Mouse (Mus musculus) heart, embryonic 13.5 days (tissue): ENCODE results near the gene Dscam. TPM values are rescaled to one million over a fixed set of nuclear protein-coding genes. Genes with fewer than 3 reads are reported as not detected.

Source experiments
- ATAC-seq: fragments of 200-750 bp; cut with Nextera tagmentation; 2 replicates; pipeline ENCODE4 v1.8.0; 2017; ENCODE audit warnings: moderate TSS enrichment; ENCODE audit not compliant: insufficient number of reproducible peaks, low FRiP score, low TSS enrichment; ENCODE audit errors: extremely low read depth
- H3K27ac ChIP-seq: fragments of 300-500 bp; sonication (generic); replicated peaks from 2 replicates; pipeline ENCODE4 v1.5.1; 2015; ENCODE audit warnings: moderate library complexity, mild to moderate bottlenecking, inconsistent platforms
- H3K27me3 ChIP-seq: fragments of 300-500 bp; sonication (generic); replicated peaks from 2 replicates; pipeline ENCODE4 v1.6.1; 2015; ENCODE audit warnings: mild to moderate bottlenecking, inconsistent platforms
- H3K36me3 ChIP-seq: fragments of 300-500 bp; sonication (generic); 2 replicates; pipeline ENCODE4 v1.6.1; 2015; ENCODE audit warnings: mild to moderate bottlenecking, inconsistent platforms
- H3K4me1 ChIP-seq: fragments of 300-500 bp; sonication (generic); 2 replicates; pipeline ENCODE4 v1.6.1; 2015; ENCODE audit warnings: inconsistent platforms
- H3K4me2 ChIP-seq: fragments of 300-500 bp; sonication (generic); 2 replicates; pipeline ENCODE4 v1.6.1; 2015; ENCODE audit warnings: inconsistent platforms, mild to moderate bottlenecking, moderate library complexity
- H3K4me3 ChIP-seq: fragments of 300-500 bp; sonication (generic); 2 replicates; pipeline ENCODE4 v1.5.1; 2015; ENCODE audit warnings: moderate library complexity, mild to moderate bottlenecking, inconsistent platforms
- H3K9ac ChIP-seq: fragments of 300-500 bp; sonication (generic); 2 replicates; pipeline ENCODE4 v1.6.1; 2015; ENCODE audit warnings: inconsistent platforms, mild to moderate bottlenecking, moderate library complexity
- H3K9me3 ChIP-seq: fragments of 300-500 bp; sonication (generic); 2 replicates; pipeline ENCODE4 v1.6.1; 2016; ENCODE audit warnings: inconsistent platforms
- WGBS: fragments of 180-500 bp; shearing (Covaris S2); methylation state at CpG from one replicate; pipeline ENCODE4 v1.1.7; 2015; ENCODE audit warnings: mixed read lengths; 5-methylcytosine and 5-hydroxymethylcytosine counted together
- polyA plus RNA-seq: library from polyadenylated mRNA; unstranded; fragments of >200 nt; fragmentation: Nextera tagmentation; extraction: Ambion mirVana; gene quantifications from 2 replicates; pipeline ENCODE4 v1.2.1, GENCODE M21; 2015

Dscam gene
- polyA plus RNA-seq, 1 experiment from 2014 or later = not detected

- Histone ChIP-seq H3K36me3 (no peaks in the 10 kb centered on the region), H3K9me3 (no peaks in the 10 kb centered on the region), H3K4me3 (no peak overlapping the region), H3K4me2 (peak overlapping the region; percentile 37), H3K27ac (no peak overlapping the region), H3K27me3 (peaks cover 18% of the 10 kb centered on the region; the same call in 1 of the 2 replicates), H3K4me1 (peaks cover 17% of the 10 kb centered on the region), H3K9ac (peak overlapping the region; percentile 24; the same call in 1 of the 2 replicates)
- WGBS = 2% methylated on average over 9 of the region's 9 CpGs
- ATAC-seq = no peak
Observed at GRCm38 (mm10) chr16:96757588-96758313, 412.8 kb downstream of the Dscam start.

DNA sequence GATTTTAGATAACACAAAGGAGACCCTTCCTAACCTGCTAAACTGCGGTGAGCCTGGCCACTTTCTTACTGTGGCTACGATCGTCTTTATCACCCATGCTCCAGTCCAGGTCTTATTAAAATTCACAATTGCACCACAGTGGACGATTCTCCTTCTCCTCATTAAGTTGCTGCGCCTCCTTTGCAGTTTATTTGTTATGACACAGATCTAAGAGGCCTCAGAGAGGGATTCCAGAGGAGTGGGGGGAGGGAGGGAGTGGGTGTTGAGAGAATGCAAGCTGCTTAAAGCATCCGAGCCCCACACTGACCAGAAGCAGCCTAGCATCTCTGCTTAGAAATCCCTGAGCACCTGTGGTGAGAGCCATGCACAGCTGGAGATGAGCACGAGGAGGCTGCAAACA is 413.6 kb downstream of the Dscam start:
- no peak overlapping the region for H3K27ac ChIP-seq
- H3K4me2 ChIP-seq = no peak overlapping the region
- WGBS = 21% methylated on average over 7 of the region's 7 CpGs
- H3K27me3 ChIP-seq = peaks cover 18% of the 10 kb centered on the region; the same call in 1 of the 2 replicates
- no peak overlapping the region for H3K4me3 ChIP-seq
- H3K36me3 ChIP-seq = no peaks in the 10 kb centered on the region
- peaks cover 17% of the 10 kb centered on the region for H3K4me1 ChIP-seq
- no peak for ATAC-seq
- no peaks in the 10 kb centered on the region for H3K9me3 ChIP-seq
- no peak overlapping the region for H3K9ac ChIP-seq

GRCm38 (mm10) chr16:96754971-96755504 is 415.5 kb downstream of the Dscam start:
- 72% methylated on average over 6 of the region's 6 CpGs for WGBS
- Histone ChIP-seq H3K36me3 (no peaks in the 10 kb centered on the region), H3K4me3 (no peak overlapping the region), H3K4me1 (peaks cover 11% of the 10 kb centered on the region), H3K4me2 (no peak overlapping the region), H3K9ac (no peak overlapping the region), H3K27ac (no peak overlapping the region), H3K27me3 (peaks cover 18% of the 10 kb centered on the region; the same call in 1 of the 2 replicates), H3K9me3 (no peaks in the 10 kb centered on the region)
- no peak for ATAC-seq

DNA sequence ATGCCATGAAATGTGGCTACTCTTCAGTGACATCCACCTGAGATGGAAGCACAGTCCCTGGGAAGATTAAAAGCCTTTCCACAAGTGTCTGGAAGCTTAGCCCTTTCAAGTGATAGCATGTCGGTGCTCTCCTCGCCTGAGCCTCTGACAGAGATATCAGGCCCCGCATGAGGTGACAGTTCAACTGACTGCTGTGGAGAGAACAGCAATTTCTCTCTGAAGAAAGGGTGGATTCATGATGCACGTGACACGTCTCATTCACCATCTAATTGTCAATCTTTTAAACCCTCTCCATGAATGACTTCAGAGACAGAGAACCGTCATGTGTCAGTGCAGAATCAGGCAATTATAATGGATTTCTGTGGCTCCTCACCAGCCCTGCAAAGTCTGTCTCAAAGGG is 416.2 kb downstream of the Dscam start:
- Histone ChIP-seq H3K27ac (no peak overlapping the region), H3K27me3 (peaks cover 18% of the 10 kb centered on the region; the same call in 1 of the 2 replicates), H3K9me3 (no peaks in the 10 kb centered on the region), H3K4me2 (no peak overlapping the region), H3K4me3 (no peak overlapping the region), H3K36me3 (no peaks in the 10 kb centered on the region), H3K9ac (no peak overlapping the region), H3K4me1 (peaks cover 11% of the 10 kb centered on the region)
- 25% methylated on average over 6 of the region's 6 CpGs for WGBS
- ATAC-seq = no peak

DNA sequence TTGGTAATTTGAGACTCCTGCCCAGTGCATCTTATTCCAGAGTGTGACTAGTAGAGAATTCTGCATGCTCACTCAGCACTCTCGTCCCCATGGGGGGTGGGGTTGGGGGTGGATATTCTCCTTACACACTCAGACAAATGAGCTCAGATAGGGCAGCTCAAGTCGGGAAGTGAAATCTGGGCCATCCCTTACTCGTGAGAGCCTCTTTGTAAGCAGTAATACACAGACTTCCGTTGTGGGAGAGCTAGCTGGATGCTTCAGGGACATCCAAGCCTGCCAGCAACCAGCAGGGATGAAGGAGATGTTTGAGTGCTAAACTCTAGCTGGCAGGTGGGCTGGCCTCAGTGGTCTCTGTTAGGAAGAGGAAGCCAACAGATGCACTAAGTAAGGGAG is 416.8 kb downstream of the Dscam start:
- no peak for ATAC-seq

DNA sequence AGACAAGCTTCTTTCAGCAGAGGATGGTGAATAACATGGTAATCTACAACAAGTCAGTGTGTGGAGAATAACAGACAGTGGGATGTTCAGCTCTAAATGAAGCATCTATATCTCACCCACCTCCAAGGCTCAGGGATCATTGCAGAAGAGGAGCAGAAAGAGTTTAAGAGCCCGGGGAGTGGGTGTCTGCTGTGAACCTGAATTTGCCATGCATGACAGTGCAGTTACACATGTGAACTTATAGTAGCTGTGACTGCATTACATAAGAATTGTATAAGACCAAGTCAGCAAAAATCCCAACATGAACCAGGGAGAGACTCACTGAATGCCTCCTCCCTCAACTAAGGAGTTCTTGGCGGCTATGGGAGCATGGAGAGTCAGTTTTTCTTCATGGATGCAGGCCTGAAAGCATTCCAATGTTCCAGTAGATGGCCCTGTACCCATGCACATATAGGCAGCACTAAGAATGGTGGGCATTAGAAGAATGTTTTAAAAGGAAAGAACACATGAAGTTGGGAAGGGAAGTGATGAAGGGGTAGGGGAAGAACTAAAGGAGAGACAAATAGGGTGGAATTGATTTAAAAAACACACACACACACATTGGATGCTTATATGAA is 417.3 kb downstream of the Dscam start:
- no peak overlapping the region for H3K4me2 ChIP-seq
- H3K27ac ChIP-seq = no peak overlapping the region
- peaks cover 12% of the 10 kb centered on the region; the same call in 1 of the 2 replicates for H3K27me3 ChIP-seq
- H3K9me3 ChIP-seq = no peaks in the 10 kb centered on the region
- no peak for ATAC-seq
- 70% methylated on average over 2 of the region's 2 CpGs for WGBS
- no peak overlapping the region for H3K4me3 ChIP-seq
- H3K9ac ChIP-seq = no peak overlapping the region
- H3K4me1 ChIP-seq = peaks cover 11% of the 10 kb centered on the region
- H3K36me3 ChIP-seq = no peaks in the 10 kb centered on the region

More for the DNA sequence above, 416.8 kb downstream of the Dscam start:
- Histone ChIP-seq H3K27ac (no peak overlapping the region), H3K9me3 (no peaks in the 10 kb centered on the region), H3K27me3 (peaks cover 17% of the 10 kb centered on the region; the same call in 1 of the 2 replicates), H3K4me2 (no peak overlapping the region), H3K4me3 (no peak overlapping the region), H3K4me1 (peaks cover 11% of the 10 kb centered on the region), H3K9ac (no peak overlapping the region), H3K36me3 (no peaks in the 10 kb centered on the region)
- 19% methylated on average over 4 of the region's 4 CpGs for WGBS

DNA sequence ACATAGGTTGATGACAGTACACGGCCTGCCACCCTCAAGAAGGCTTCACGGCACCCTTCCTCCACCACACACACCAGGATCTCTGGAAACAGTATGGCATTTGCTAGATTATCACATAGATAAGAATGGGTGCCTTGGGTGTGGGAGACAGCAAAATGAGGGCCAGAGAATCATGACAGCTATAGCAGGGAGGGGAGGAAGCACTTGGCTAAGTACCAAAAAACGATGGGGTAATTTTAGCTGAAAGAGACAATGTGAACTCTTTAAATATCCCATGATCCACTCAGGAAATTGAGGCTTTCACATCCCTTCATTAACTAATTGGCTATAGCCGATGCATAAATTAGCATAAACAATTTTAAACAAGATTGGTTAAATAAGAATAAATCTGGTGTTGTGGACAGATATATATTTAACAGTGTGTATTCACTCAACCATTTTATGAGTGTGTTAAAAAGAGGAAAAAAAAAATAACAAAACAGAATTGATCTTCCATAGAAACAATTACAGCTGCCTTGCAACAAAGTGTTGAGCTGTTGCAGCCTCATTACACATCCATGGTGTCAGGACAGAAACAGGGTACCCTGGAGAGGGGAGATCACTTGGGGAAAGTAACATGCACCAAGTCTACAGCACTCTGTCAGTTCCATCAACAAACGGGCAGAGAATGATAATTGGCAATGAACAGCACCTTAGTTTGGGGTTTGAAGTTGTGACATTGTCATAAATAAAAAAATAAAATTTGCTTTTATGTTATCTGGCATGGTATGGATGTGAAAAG is 427.9 kb downstream of the Dscam start:
- H3K4me3 ChIP-seq = no peak overlapping the region
- H3K27ac ChIP-seq = no peak overlapping the region
- H3K4me1 ChIP-seq = peaks cover 7% of the 10 kb centered on the region
- peaks cover 6% of the 10 kb centered on the region; the same call in 1 of the 2 replicates for H3K9me3 ChIP-seq
- H3K36me3 ChIP-seq = no peaks in the 10 kb centered on the region
- no peak overlapping the region for H3K9ac ChIP-seq
- no peak overlapping the region for H3K4me2 ChIP-seq
- no peaks in the 10 kb centered on the region for H3K27me3 ChIP-seq
- WGBS = 56% methylated on average over 5 of the region's 5 CpGs
- no peak for ATAC-seq

DNA sequence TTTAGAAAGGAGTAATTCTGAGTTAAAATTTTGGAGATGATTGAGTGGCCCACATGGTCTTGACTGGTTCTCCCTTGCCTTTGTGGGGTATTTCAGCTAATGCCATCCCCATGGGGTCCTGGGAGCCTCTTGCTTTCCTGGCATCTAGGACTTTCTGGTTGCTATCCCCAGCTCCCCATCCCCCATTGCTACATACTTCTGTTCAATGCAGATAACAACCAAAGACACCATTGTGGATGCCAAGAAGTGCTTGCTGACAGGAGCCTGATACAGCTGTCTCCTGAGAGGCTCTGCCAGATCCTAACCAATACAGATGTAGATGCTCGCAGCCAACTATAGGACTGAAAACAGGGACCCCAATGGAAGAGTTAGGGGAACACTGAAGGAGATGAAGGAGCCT is 429.2 kb downstream of the Dscam start:
- Histone ChIP-seq H3K27me3 (no peaks in the 10 kb centered on the region), H3K4me2 (no peak overlapping the region), H3K9ac (no peak overlapping the region), H3K4me3 (no peak overlapping the region), H3K4me1 (peaks cover 7% of the 10 kb centered on the region), H3K27ac (no peak overlapping the region), H3K36me3 (no peaks in the 10 kb centered on the region), H3K9me3 (peaks cover 6% of the 10 kb centered on the region; the same call in 1 of the 2 replicates)
- 7% methylated on average over 1 of the region's 1 CpGs for WGBS
- ATAC-seq = no peak

DNA sequence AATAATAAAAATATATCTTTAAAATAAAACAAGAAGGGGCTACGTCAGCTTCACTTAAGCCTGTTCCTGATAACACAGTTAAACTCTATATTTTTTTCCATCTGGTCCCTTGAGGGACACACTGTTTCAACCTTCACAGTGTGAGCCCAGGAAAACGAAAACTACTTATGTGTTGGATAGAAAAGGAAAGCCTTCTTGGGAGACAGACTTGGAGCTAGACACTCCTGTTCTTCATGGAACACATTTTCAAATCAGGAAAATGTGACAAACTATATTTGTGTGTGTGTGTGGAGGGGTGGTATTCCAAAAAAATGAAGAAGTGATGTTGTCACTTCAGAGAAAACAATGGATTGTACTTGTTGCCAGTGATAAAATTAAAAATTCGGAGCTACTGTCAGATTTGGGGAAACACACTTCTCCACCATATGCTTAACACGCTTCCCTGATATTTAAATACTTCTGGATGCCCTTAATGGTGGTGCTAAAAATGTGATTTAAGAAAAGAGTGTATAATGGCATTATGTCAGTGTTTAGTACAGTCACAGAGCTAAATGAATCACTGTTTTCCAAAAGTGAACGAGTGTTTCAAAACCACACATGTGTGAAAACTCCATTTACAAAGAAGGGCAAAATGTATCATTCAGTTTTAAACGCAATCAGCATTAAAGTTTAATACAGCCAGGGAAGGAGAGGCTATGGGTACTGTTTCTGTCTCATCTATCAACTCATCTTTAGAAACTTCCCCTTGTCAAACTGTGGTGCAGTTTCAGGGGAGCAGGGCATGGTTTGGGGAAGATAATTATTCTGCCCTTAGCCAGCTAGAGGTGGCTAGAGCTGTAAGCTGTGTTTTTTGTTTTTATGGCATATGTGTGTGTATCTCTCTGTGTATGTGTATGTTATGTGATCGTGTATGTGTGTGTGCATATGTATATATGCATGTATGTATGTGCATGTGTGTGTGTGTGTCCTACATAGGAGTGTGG is 430.2 kb downstream of the Dscam start:
- H3K27me3 ChIP-seq = no peaks in the 10 kb centered on the region
- H3K36me3 ChIP-seq = no peaks in the 10 kb centered on the region
- no peak overlapping the region for H3K4me2 ChIP-seq
- no peak overlapping the region for H3K9ac ChIP-seq
- H3K9me3 ChIP-seq = peaks cover 6% of the 10 kb centered on the region; the same call in 1 of the 2 replicates
- no peak for ATAC-seq
- 70% methylated on average over 7 of the region's 7 CpGs for WGBS
- no peak overlapping the region for H3K4me3 ChIP-seq
- H3K27ac ChIP-seq = no peak overlapping the region
- H3K4me1 ChIP-seq = peaks cover 7% of the 10 kb centered on the region

DNA sequence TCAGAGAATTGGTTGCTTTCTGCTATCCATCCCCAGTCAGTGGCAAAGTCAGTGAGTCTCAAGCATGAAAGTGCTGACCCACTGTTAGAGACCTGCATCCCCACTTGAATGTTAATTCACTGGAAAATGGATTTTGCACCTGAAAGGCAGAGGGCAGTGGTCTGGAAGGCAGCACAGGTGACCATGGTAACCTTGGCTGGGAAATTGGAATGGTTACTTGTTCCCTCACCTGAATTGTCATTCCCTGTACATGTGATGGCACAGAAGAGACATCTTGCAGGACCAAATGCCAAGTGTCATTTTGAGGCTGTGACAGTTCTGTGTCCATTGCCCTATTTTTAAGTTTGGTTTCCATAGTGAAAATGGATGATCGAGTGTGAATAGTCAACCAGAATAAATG is 434.1 kb downstream of the Dscam start:
- H3K27me3 ChIP-seq = no peaks in the 10 kb centered on the region
- ATAC-seq = no peak
- WGBS = 73% methylated on average over 1 of the region's 1 CpGs

More for the DNA sequence above, 434.1 kb downstream of the Dscam start:
- Histone ChIP-seq H3K4me3 (no peak overlapping the region), H3K9ac (no peak overlapping the region), H3K9me3 (peaks cover 6% of the 10 kb centered on the region; the same call in 1 of the 2 replicates), H3K4me2 (no peak overlapping the region), H3K4me1 (peaks cover 5% of the 10 kb centered on the region), H3K27ac (no peak overlapping the region), H3K36me3 (no peaks in the 10 kb centered on the region)
